Mouse (Mus musculus) forebrain, embryonic 11.5 days (tissue): ENCODE data around the gene Vps11. TPM values are rescaled to one million over a fixed set of nuclear protein-coding genes. Genes with fewer than 3 reads are reported as not detected.
A peak's percentile ranks its signal among the peaks of the same experiment; 100 is the strongest.

Experiments used
- ATAC-seq: fragments of 200-750 bp; cut with Nextera tagmentation; replicated peaks from 2 replicates; pipeline ENCODE4 v1.8.0; 2017; ENCODE audit warnings: moderate TSS enrichment; ENCODE audit not compliant: low FRiP score
- DNase-seq: peaks from one replicate; pipeline ENCODE4 v3.0.0-alpha.2; 2017; ENCODE audit warnings: low spot score
- H3K27ac ChIP-seq: fragments of 300-500 bp; sonication (generic); 2 replicates; pipeline ENCODE4 v1.5.1; 2014; ENCODE audit warnings: low read depth, low read length
- H3K27me3 ChIP-seq: fragments of 300-500 bp; sonication (generic); 2 replicates; pipeline ENCODE4 v1.6.1; 2014; ENCODE audit warnings: mild to moderate bottlenecking, low read length, mixed read lengths; ENCODE audit not compliant: control insufficient read depth, insufficient read depth
- H3K36me3 ChIP-seq: fragments of 300-500 bp; sonication (generic); 2 replicates; pipeline ENCODE4 v1.6.1; 2014; ENCODE audit warnings: mild to moderate bottlenecking, low read length, moderate library complexity, mixed read lengths; ENCODE audit not compliant: control insufficient read depth, insufficient read depth
- H3K4me1 ChIP-seq: fragments of 300-500 bp; sonication (generic); replicated peaks from 2 replicates; pipeline ENCODE4 v1.6.1; 2014; ENCODE audit warnings: low read length, mixed read lengths; ENCODE audit not compliant: control insufficient read depth, insufficient read depth
- H3K4me2 ChIP-seq: fragments of 300-500 bp; sonication (generic); 2 replicates; pipeline ENCODE4 v1.6.1; 2014; ENCODE audit warnings: low read depth, mild to moderate bottlenecking, low read length, moderate library complexity, mixed read lengths; ENCODE audit not compliant: severe bottlenecking
- H3K4me3 ChIP-seq: fragments of 300-500 bp; sonication (generic); 2 replicates; pipeline ENCODE4 v1.5.1; 2014; ENCODE audit warnings: low read depth, low read length
- H3K9ac ChIP-seq: fragments of 300-500 bp; sonication (generic); 2 replicates; pipeline ENCODE4 v1.6.1; 2014; ENCODE audit warnings: low read length
- H3K9me3 ChIP-seq: fragments of 300-500 bp; sonication (generic); 2 replicates; pipeline ENCODE4 v1.6.1; 2016; ENCODE audit warnings: low read length, mixed read lengths; ENCODE audit not compliant: control insufficient read depth
- WGBS: fragments of 180-500 bp; shearing (Covaris S2); extraction: QIAGEN DNeasy Blood & Tissue Kit; methylation state at CpG from one replicate; pipeline ENCODE4 v1.1.7; 2014; 5-methylcytosine and 5-hydroxymethylcytosine counted together
- polyA plus RNA-seq: library from polyadenylated mRNA; unstranded; fragments of >200 nt; fragmentation: Nextera tagmentation; extraction: Ambion mirVana; gene quantifications from 2 replicates; pipeline ENCODE4 v1.2.1, GENCODE M21; 2014

Vps11 gene
- polyA plus RNA-seq, 1 experiment from 2014 or later = 32.2 TPM

DNA sequence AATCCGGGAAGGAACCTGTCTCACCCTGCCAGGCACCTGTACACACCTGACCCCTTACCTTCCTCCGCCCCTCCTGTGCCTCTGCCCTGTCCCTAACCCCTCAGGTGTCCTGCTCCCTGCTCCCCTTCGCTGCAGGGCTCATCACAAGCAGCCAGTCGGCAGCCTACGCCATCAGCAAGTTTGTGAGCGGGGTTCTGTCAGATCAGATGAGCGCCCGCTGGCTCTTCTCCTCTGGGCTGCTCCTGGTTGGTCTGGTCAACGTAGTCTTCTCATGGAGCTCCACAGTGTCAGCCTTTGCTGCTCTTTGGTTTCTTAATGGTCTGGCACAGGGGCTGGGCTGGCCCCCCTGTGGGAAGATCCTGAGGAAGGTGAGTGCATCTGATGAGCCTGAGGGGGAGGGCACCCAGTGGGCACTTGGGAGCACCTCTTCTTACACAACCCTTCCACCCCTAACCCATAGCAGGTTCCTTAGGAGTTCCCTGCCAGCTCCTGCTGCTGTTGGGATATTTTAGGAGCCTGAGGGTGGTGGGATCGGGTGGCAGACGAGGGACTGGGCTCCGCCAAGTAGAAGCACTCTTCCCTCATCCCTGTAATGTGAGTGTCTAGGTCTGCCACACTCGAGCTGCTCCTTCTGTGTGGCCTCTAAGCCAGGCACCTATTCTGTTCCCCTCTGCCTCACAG is 37.8 kb upstream of the Vps11 start:
- no peak overlapping the region for H3K9ac ChIP-seq
- peak; percentile 52 for DNase-seq
- H3K9me3 ChIP-seq = no peaks in the 10 kb centered on the region
- WGBS = 85% methylated on average over 13 of the region's 13 CpGs
- no peaks in the 10 kb centered on the region for H3K27me3 ChIP-seq
- peaks cover 8% of the 10 kb centered on the region; the same call in 1 of the 2 replicates for H3K36me3 ChIP-seq
- no peak overlapping the region for H3K4me3 ChIP-seq
- H3K27ac ChIP-seq = no peak overlapping the region
- peaks cover 10% of the 10 kb centered on the region; the same call in 1 of the 2 replicates for H3K4me1 ChIP-seq
- ATAC-seq = no peak
- no peak overlapping the region for H3K4me2 ChIP-seq

GRCm38 (mm10) chr9:44398551-44398950 is 37.1 kb upstream of the Vps11 start:
- H3K9ac ChIP-seq = no peak overlapping the region
- H3K27me3 ChIP-seq = no peaks in the 10 kb centered on the region
- H3K4me2 ChIP-seq = peak overlapping the region; percentile 95; the same call in 1 of the 2 replicates
- H3K9me3 ChIP-seq = no peaks in the 10 kb centered on the region
- 90% methylated on average over 9 of the region's 9 CpGs for WGBS
- no peak overlapping the region for H3K4me3 ChIP-seq
- peaks cover 8% of the 10 kb centered on the region; the same call in 1 of the 2 replicates for H3K36me3 ChIP-seq
- peaks cover 10% of the 10 kb centered on the region; the same call in 1 of the 2 replicates for H3K4me1 ChIP-seq
- no peak overlapping the region for H3K27ac ChIP-seq
- no peak for DNase-seq
- ATAC-seq = no peak

DNA sequence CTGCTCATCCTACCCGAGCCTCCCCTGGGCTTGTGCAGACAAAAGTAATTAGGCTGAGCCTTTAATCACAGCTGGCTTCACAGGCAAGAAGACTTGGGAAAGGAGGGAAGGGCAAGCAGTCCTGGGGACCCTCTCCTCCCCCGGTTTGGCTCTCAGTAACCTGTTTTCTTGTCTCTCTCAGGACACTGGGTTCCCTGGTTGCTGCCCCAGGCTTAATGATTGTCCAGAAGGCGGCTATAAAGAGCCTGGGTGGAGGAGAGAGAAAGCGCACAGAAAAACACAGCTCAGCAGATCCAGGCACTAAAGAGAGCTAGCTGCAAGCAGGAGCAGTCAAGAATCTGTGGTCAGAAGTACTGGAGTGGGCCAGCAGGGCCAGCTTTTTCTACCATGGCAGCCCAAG is 36.6 kb upstream of the Vps11 start:
- Histone ChIP-seq H3K9ac (0 out of 2 replicates have a peak overlapping the region, but pooled peaks have one; percentile 5), H3K4me3 (0 out of 2 replicates have a peak overlapping the region, but pooled peaks have one; percentile 73), H3K4me1 (peaks cover 10% of the 10 kb centered on the region; the same call in 1 of the 2 replicates), H3K9me3 (no peaks in the 10 kb centered on the region), H3K36me3 (peaks cover 8% of the 10 kb centered on the region; the same call in 1 of the 2 replicates), H3K27ac (no peak overlapping the region), H3K27me3 (no peaks in the 10 kb centered on the region), H3K4me2 (peak overlapping the region; percentile 95)
- DNase-seq (peak; percentile 53), ATAC-seq (no peak)
- 15% methylated on average over 4 of the region's 4 CpGs for WGBS

DNA sequence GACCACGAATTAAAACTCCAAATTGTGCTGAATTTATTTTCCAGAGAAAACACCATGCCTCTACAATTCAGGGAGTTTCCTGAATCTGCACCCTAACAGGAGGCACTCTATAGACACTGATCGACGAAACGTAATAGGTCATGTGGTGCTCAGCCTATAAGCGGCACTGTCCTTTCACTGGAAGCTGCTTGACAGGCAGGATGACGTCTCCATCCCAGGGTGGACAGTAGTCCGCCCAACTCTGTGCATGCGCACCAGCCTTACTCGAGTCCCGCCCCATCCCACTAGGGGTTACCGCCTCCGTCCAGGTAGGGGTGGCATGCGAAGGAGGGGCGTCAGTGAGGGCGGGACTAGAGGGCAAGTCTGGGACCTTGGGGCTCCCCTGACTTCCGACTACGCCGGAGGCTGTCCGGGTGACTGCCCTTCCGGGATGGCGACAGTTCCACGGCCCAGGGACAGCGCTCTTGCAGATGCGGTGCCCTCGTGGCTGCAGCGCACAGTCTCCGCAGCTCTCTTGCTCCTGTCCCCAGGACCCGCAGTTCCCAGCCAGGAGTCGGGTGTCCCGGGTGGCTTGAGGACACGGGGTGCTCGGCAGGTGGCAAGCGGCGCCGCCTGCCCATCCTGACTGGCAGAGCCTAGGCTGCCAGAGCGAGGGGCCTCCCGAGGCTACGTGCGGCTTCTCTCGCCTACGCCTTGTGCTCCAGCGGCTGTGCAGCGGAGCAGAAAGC is 35.4 kb upstream of the Vps11 start, which contains the start of gene Slc37a4:
Slc37a4 (plus strand) TSS at position 169 of the 728 bp plus-strand sequence.
- H3K27ac ChIP-seq = 0 out of 2 replicates have a peak within 1 kb of the TSS, but pooled peaks have one; percentile 55
- peak; percentile 98 for ATAC-seq
- H3K9me3 ChIP-seq = no peaks in the 10 kb centered on the region
- peaks cover 10% of the 10 kb centered on the region; the same call in 1 of the 2 replicates for H3K4me1 ChIP-seq
- H3K4me2 ChIP-seq = peak within 1 kb of the TSS; percentile 95
- H3K4me3 ChIP-seq = peak within 1 kb of the TSS; percentile 73
- WGBS = under 1% methylated on average over 43 of the region's 43 CpGs
- H3K9ac ChIP-seq = peak within 1 kb of the TSS; percentile 83
- H3K36me3 ChIP-seq = peaks cover 3% of the 10 kb centered on the region; the same call in 1 of the 2 replicates
- DNase-seq = peak; percentile 93
- no peaks in the 10 kb centered on the region for H3K27me3 ChIP-seq

DNA sequence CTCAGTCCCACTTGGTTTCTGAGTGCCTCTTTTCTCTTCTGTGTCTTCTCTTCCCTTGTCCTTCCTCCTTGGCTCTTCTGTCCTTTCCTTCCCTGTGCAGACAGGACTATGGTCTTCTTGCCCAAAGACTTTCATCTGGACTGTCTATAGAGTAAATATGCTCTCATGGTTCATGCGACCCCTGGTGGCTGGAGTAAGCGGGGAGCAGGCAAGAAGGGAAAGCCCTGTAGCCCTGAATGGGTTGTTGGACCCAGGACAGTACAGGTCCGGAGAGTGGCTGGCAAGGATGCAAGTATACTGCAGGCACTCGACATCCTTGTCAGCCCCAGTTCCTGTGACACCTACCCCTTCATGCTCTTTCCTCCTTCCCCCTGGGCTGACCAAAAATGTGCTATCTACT is 30.0 kb upstream of the Vps11 start:
- no peak overlapping the region for H3K27ac ChIP-seq
- peak; percentile 79 for DNase-seq
- H3K36me3 ChIP-seq = peaks cover 19% of the 10 kb centered on the region
- no peak for ATAC-seq
- H3K4me3 ChIP-seq = no peak overlapping the region
- H3K27me3 ChIP-seq = no peaks in the 10 kb centered on the region
- no peak overlapping the region for H3K4me2 ChIP-seq
- H3K9me3 ChIP-seq = no peaks in the 10 kb centered on the region
- H3K9ac ChIP-seq = no peak overlapping the region
- 43% methylated on average over 4 of the region's 4 CpGs for WGBS
- H3K4me1 ChIP-seq = no peaks in the 10 kb centered on the region

DNA sequence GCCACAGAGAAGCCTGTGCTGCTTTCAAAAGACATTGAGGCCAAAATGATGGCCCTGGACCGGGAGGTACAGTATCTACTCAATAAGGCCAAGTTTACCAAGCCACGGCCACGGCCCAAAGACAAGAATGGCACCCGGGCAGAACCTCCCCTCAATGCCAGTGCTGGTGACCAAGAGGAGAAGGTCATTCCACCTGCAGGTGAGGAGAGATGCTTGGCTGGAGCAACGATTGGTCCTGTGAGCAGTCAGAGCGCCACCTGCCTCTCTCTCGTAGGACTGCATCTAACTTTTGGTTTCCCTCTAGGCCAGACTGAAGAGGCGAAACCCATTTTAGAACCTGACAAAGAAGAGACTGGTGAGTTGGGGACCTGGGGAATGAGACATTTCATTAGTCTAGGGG is 27.8 kb upstream of the Vps11 start:
- H3K27me3 ChIP-seq = no peaks in the 10 kb centered on the region
- H3K27ac ChIP-seq = no peak overlapping the region
- ATAC-seq (no peak), DNase-seq (peak; percentile 68)
- no peaks in the 10 kb centered on the region for H3K4me1 ChIP-seq
- no peak overlapping the region for H3K4me2 ChIP-seq
- no peak overlapping the region for H3K4me3 ChIP-seq
- peaks cover 31% of the 10 kb centered on the region for H3K36me3 ChIP-seq
- 67% methylated on average over 8 of the region's 8 CpGs for WGBS
- H3K9me3 ChIP-seq = no peaks in the 10 kb centered on the region
- no peak overlapping the region for H3K9ac ChIP-seq

DNA sequence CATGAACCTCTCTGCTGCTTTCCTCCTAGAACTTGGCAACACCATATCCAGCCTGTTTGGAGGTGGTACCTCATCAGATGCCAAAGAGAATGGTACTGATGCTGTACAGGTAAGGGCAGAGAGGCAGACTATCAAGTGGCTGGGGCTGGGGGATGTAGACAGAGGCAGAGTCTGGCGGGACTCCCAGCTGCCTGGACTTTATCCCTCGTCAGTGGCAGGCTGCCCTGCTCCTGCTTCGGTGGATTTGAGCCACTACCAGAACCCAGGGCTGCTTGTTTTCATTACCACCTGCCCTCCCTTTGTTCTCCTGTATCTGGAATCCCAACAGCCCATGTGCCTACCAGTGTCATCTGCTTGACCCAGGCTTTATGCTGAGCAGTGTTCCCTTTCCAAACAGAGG is 25.8 kb upstream of the Vps11 start:
- H3K36me3 ChIP-seq = peaks cover 45% of the 10 kb centered on the region
- no peak for ATAC-seq
- no peak overlapping the region for H3K27ac ChIP-seq
- no peak overlapping the region for H3K4me3 ChIP-seq
- H3K9ac ChIP-seq = no peak overlapping the region
- H3K27me3 ChIP-seq = no peaks in the 10 kb centered on the region
- H3K4me1 ChIP-seq = no peaks in the 10 kb centered on the region
- H3K4me2 ChIP-seq = no peak overlapping the region
- no peaks in the 10 kb centered on the region for H3K9me3 ChIP-seq
- DNase-seq = no peak
- 90% methylated on average over 3 of the region's 3 CpGs for WGBS

GRCm38 (mm10) chr9:44384596-44384995 is 23.1 kb upstream of the Vps11 start:
- no peak overlapping the region for H3K27ac ChIP-seq
- H3K4me2 ChIP-seq = no peak overlapping the region
- H3K36me3 ChIP-seq = peaks cover 46% of the 10 kb centered on the region
- H3K4me1 ChIP-seq = peaks cover 4% of the 10 kb centered on the region
- H3K27me3 ChIP-seq = no peaks in the 10 kb centered on the region
- 95% methylated on average over 13 of the region's 13 CpGs for WGBS
- no peaks in the 10 kb centered on the region for H3K9me3 ChIP-seq
- no peak overlapping the region for H3K9ac ChIP-seq
- ATAC-seq (no peak), DNase-seq (no peak)
- no peak overlapping the region for H3K4me3 ChIP-seq
